Mouse (Mus musculus) cortical plate, adult 2 months (tissue): Measurements from ENCODE around the gene Espnl.

Source experiments
- CTCF ChIP-seq: fragments of 200-500 bp; IDR thresholded peaks from 2 replicates; pipeline ENCODE4 v1.5.1; 2011; ENCODE audit warnings: mild to moderate bottlenecking, control low read depth, low read length; ENCODE audit not compliant: insufficient read depth; ENCODE audit errors: extremely low read depth
- POLR2A ChIP-seq: fragments of 200-500 bp; IDR thresholded peaks from 2 replicates; pipeline ENCODE4 v1.6.1; 2011; ENCODE audit warnings: mild to moderate bottlenecking, low read length, control low read depth; ENCODE audit not compliant: insufficient read depth; ENCODE audit errors: extremely low read depth

GRCm38 (mm10) chr1:91356105-91356504, 34.2 kb downstream of the Espnl start:
- TF ChIP-seq CTCF (no peak), POLR2A (no peak)
